Mouse (Mus musculus): ENCODE measurements at regions not wholly inside any gene's neighbourhood (a gene's known extent, or its start where the extent isn't known, plus 50 kb on each side); places are given as distances from the start of the nearest gene placed in this dataset.

GRCm38 (mm10) chr13:79453227-79453626 lies 1253.7 kb upstream of the Nr2f1 start:
- 68% methylated on average over 1 of the region's 1 CpGs for WGBS
- DNase-seq (ENCODE audit: low spot score): no peak
- H3K27me3 ChIP-seq (ENCODE audit: low read depth, poor library complexity, severe bottlenecking): no peaks in the 10 kb centered on the region
- no peaks in the 10 kb centered on the region for H3K36me3 ChIP-seq
- no peak overlapping the region for H3K27ac ChIP-seq
- H3K9me3 ChIP-seq (replicated peaks): no peaks in the 10 kb centered on the region
- no peak overlapping the region for H3K4me3 ChIP-seq
- no peaks in the 10 kb centered on the region for H3K4me1 ChIP-seq

- 83% methylated on average over 3 of the region's 3 CpGs for WGBS
- no peak for DNase-seq (ENCODE audit: low spot score)
- H3K27ac ChIP-seq: no peak overlapping the region
These were observed 1243.6 kb upstream of the Nr2f1 start for GRCm38 (mm10) chr13:79443113-79443512.

GRCm38 (mm10) chr13:79442701-79443100 lies 1243.1 kb upstream of the Nr2f1 start:
- DNase-seq (ENCODE audit: low spot score): no peak
- Histone ChIP-seq H3K27ac (no peak overlapping the region), H3K4me3 (no peak overlapping the region), H3K27me3 (ENCODE audit: low read depth, poor library complexity, severe bottlenecking) (no peaks in the 10 kb centered on the region), H3K9me3 (replicated peaks) (no peaks in the 10 kb centered on the region), H3K36me3 (no peaks in the 10 kb centered on the region), H3K4me1 (0 out of 2 replicates have a peak, but pooled peaks cover 4% of the 10 kb centered on the region)
- 68% methylated on average over 2 of the region's 2 CpGs for WGBS

More at GRCm38 (mm10) chr13:79443113-79443512, 1243.6 kb upstream of the Nr2f1 start:
- Histone ChIP-seq H3K36me3 (no peaks in the 10 kb centered on the region), H3K4me3 (no peak overlapping the region), H3K4me1 (0 out of 2 replicates have a peak, but pooled peaks cover 4% of the 10 kb centered on the region), H3K9me3 (replicated peaks) (no peaks in the 10 kb centered on the region), H3K27me3 (ENCODE audit: low read depth, poor library complexity, severe bottlenecking) (no peaks in the 10 kb centered on the region)

GRCm38 (mm10) chr13:79431465-79431864 lies 1231.9 kb upstream of the Nr2f1 start:
- no peaks in the 10 kb centered on the region for H3K36me3 ChIP-seq
- 70% methylated on average over 3 of the region's 3 CpGs for WGBS
- H3K27ac ChIP-seq: no peak overlapping the region

GRCm38 (mm10) chr13:79430987-79431386 lies 1231.4 kb upstream of the Nr2f1 start:
- H3K27me3 ChIP-seq (ENCODE audit: low read depth, poor library complexity, severe bottlenecking): no peaks in the 10 kb centered on the region
- WGBS: 29% methylated on average over 2 of the region's 2 CpGs
- H3K36me3 ChIP-seq: no peaks in the 10 kb centered on the region
- H3K27ac ChIP-seq: no peak overlapping the region
- DNase-seq (ENCODE audit: low spot score): no peak
- H3K4me3 ChIP-seq: no peak overlapping the region
- peaks cover 4% of the 10 kb centered on the region; the same call in 1 of the 2 replicates for H3K4me1 ChIP-seq
- H3K9me3 ChIP-seq (replicated peaks): no peaks in the 10 kb centered on the region

More at GRCm38 (mm10) chr13:79431465-79431864, 1231.9 kb upstream of the Nr2f1 start:
- DNase-seq (ENCODE audit: low spot score): no peak
- Histone ChIP-seq H3K4me1 (peaks cover 4% of the 10 kb centered on the region; the same call in 1 of the 2 replicates), H3K9me3 (replicated peaks) (no peaks in the 10 kb centered on the region), H3K4me3 (no peak overlapping the region), H3K27me3 (ENCODE audit: low read depth, poor library complexity, severe bottlenecking) (no peaks in the 10 kb centered on the region)

GRCm38 (mm10) chr13:79430562-79430961 lies 1231.0 kb upstream of the Nr2f1 start:
- Histone ChIP-seq H3K27ac (no peak overlapping the region), H3K36me3 (no peaks in the 10 kb centered on the region), H3K4me3 (no peak overlapping the region), H3K27me3 (ENCODE audit: low read depth, poor library complexity, severe bottlenecking) (no peaks in the 10 kb centered on the region), H3K4me1 (peaks cover 4% of the 10 kb centered on the region; the same call in 1 of the 2 replicates), H3K9me3 (replicated peaks) (no peaks in the 10 kb centered on the region)
- WGBS: 68% methylated on average over 1 of the region's 1 CpGs
- no peak for DNase-seq (ENCODE audit: low spot score)

- no peak for DNase-seq (ENCODE audit: low spot score)
- H3K27ac ChIP-seq: no peak overlapping the region
- no peak overlapping the region for H3K4me3 ChIP-seq
- H3K4me1 ChIP-seq: no peaks in the 10 kb centered on the region
- no peaks in the 10 kb centered on the region for H3K9me3 ChIP-seq (replicated peaks)
- no peaks in the 10 kb centered on the region for H3K27me3 ChIP-seq (ENCODE audit: low read depth, poor library complexity, severe bottlenecking)
- WGBS: 82% methylated on average over 2 of the region's 2 CpGs
- no peaks in the 10 kb centered on the region for H3K36me3 ChIP-seq
These were observed 1218.3 kb upstream of the Nr2f1 start for GRCm38 (mm10) chr13:79417841-79418240.

- H3K27ac ChIP-seq: no peak overlapping the region
- H3K4me1 ChIP-seq: no peaks in the 10 kb centered on the region
- 79% methylated on average over 1 of the region's 1 CpGs for WGBS
- H3K27me3 ChIP-seq (ENCODE audit: low read depth, poor library complexity, severe bottlenecking): no peaks in the 10 kb centered on the region
- no peak for DNase-seq (ENCODE audit: low spot score)
- H3K36me3 ChIP-seq: no peaks in the 10 kb centered on the region
- H3K4me3 ChIP-seq: no peak overlapping the region
- H3K9me3 ChIP-seq (replicated peaks): no peaks in the 10 kb centered on the region
These were observed 1200.5 kb upstream of the Nr2f1 start for GRCm38 (mm10) chr13:79400082-79400481.

GRCm38 (mm10) chr13:79393938-79394337 lies 1194.4 kb upstream of the Nr2f1 start:
- H3K36me3 ChIP-seq: no peaks in the 10 kb centered on the region
- 55% methylated on average over 3 of the region's 3 CpGs for WGBS
- no peaks in the 10 kb centered on the region for H3K27me3 ChIP-seq (ENCODE audit: low read depth, poor library complexity, severe bottlenecking)
- no peak overlapping the region for H3K4me3 ChIP-seq
- H3K4me1 ChIP-seq: no peaks in the 10 kb centered on the region
- no peaks in the 10 kb centered on the region for H3K9me3 ChIP-seq (replicated peaks)
- H3K27ac ChIP-seq: no peak overlapping the region
- DNase-seq (ENCODE audit: low spot score): no peak

GRCm38 (mm10) chr13:79387928-79388327 lies 1188.4 kb upstream of the Nr2f1 start:
- no peak overlapping the region for H3K4me3 ChIP-seq
- DNase-seq (ENCODE audit: low spot score): no peak
- no peaks in the 10 kb centered on the region for H3K4me1 ChIP-seq
- no peaks in the 10 kb centered on the region for H3K27me3 ChIP-seq (ENCODE audit: low read depth, poor library complexity, severe bottlenecking)
- no peak overlapping the region for H3K27ac ChIP-seq
- H3K36me3 ChIP-seq: no peaks in the 10 kb centered on the region
- H3K9me3 ChIP-seq (replicated peaks): no peaks in the 10 kb centered on the region

- 55% methylated on average over 8 of the region's 8 CpGs for WGBS
- DNase-seq (ENCODE audit: low spot score): peak; percentile 27
- Histone ChIP-seq H3K27ac (no peak overlapping the region), H3K36me3 (no peaks in the 10 kb centered on the region), H3K27me3 (ENCODE audit: low read depth, poor library complexity, severe bottlenecking) (no peaks in the 10 kb centered on the region), H3K9me3 (replicated peaks) (no peaks in the 10 kb centered on the region), H3K4me1 (peaks cover 46% of the 10 kb centered on the region), H3K4me3 (no peak overlapping the region)
These were observed 1141.9 kb upstream of the Nr2f1 start for GRCm38 (mm10) chr13:79341494-79341893.

GRCm38 (mm10) chr13:79340459-79340858 lies 1140.9 kb upstream of the Nr2f1 start:
- Histone ChIP-seq H3K27ac (0 out of 2 replicates have a peak overlapping the region, but pooled peaks have one; percentile 30), H3K4me3 (no peak overlapping the region), H3K27me3 (ENCODE audit: low read depth, poor library complexity, severe bottlenecking) (no peaks in the 10 kb centered on the region), H3K9me3 (replicated peaks) (no peaks in the 10 kb centered on the region), H3K36me3 (no peaks in the 10 kb centered on the region), H3K4me1 (peaks cover 36% of the 10 kb centered on the region)
- WGBS: 88% methylated on average over 4 of the region's 4 CpGs
- DNase-seq (ENCODE audit: low spot score): no peak

GRCm38 (mm10) chr13:79339793-79340192 lies 1140.2 kb upstream of the Nr2f1 start:
- Histone ChIP-seq H3K27ac (peak overlapping the region; percentile 30; the same call in 1 of the 2 replicates), H3K4me3 (no peak overlapping the region), H3K36me3 (no peaks in the 10 kb centered on the region), H3K4me1 (peaks cover 35% of the 10 kb centered on the region), H3K9me3 (replicated peaks) (no peaks in the 10 kb centered on the region), H3K27me3 (ENCODE audit: low read depth, poor library complexity, severe bottlenecking) (no peaks in the 10 kb centered on the region)
- 44% methylated on average over 4 of the region's 4 CpGs for WGBS
- peak; percentile 29 for DNase-seq (ENCODE audit: low spot score)

GRCm38 (mm10) chr13:79320146-79320545 lies 1120.6 kb upstream of the Nr2f1 start:
- no peak for DNase-seq (ENCODE audit: low spot score)
- Histone ChIP-seq H3K27me3 (ENCODE audit: low read depth, poor library complexity, severe bottlenecking) (no peaks in the 10 kb centered on the region), H3K27ac (no peak overlapping the region), H3K4me1 (no peaks in the 10 kb centered on the region), H3K4me3 (no peak overlapping the region), H3K36me3 (no peaks in the 10 kb centered on the region), H3K9me3 (replicated peaks) (no peaks in the 10 kb centered on the region)
- WGBS: 61% methylated on average over 2 of the region's 2 CpGs

Data from limb, embryonic 10.5 days (tissue).